Mouse (Mus musculus) MEL (cell line): Measurements from ENCODE around the gene Gnb4. TPM values are rescaled to one million over a fixed set of nuclear protein-coding genes. Genes with fewer than 3 reads are reported as not detected.

ENCODE experiments used
- DNase-seq: peaks from one replicate; pipeline ENCODE4 v3.0.0; 2011; ENCODE audit warnings: low read depth, low spot score
- H3K27ac ChIP-seq: 2 replicates; pipeline ENCODE4 v1.5.1; 2012; ENCODE audit warnings: low read depth, mild to moderate bottlenecking, control low read depth, low read length, moderate library complexity; ENCODE audit not compliant: control insufficient read depth
- H3K27me3 ChIP-seq, 2 experiments: fragments of 150-350 bp in 1 of 2; sonication (generic) in 1 of 2; 2 replicates each; pipeline ENCODE4 v1.6.1; 2012; ENCODE audit warnings: low read length in 2 of 2, mild to moderate bottlenecking in 2 of 2, improper control_type of control experiment in 1 of 2, moderate library complexity in 1 of 2; ENCODE audit not compliant: insufficient read depth in 2 of 2, control insufficient read depth in 1 of 2
- H3K36me3 ChIP-seq, 2 experiments: 2 replicates each; pipeline ENCODE4 v1.6.1; 2012 to 2014; ENCODE audit warnings: low read length in 2 of 2, improper control_type of control experiment in 1 of 2, inconsistent platforms in 1 of 2, mild to moderate bottlenecking in 1 of 2; ENCODE audit not compliant: insufficient read depth in 2 of 2, control insufficient read depth in 1 of 2
- H3K4me1 ChIP-seq, 2 experiments: fragments of 150-350 bp in 1 of 2; sonication (generic) in 1 of 2; 2 replicates each; pipeline ENCODE4 v1.6.1; 2012; ENCODE audit warnings: low read length in 2 of 2, improper control_type of control experiment in 1 of 2, mild to moderate bottlenecking in 1 of 2; ENCODE audit not compliant: insufficient read depth in 2 of 2, control insufficient read depth in 1 of 2
- H3K4me3 ChIP-seq, 2 experiments: fragments of 150-350 bp in 1 of 2; sonication (generic) in 1 of 2; 2 replicates each; pipeline ENCODE4 v1.5.1; 2012; ENCODE audit warnings: low read depth in 2 of 2, low read length in 2 of 2, mild to moderate bottlenecking in 2 of 2, moderate library complexity in 2 of 2, control low read depth in 1 of 2, improper control_type of control experiment in 1 of 2; ENCODE audit not compliant: control insufficient read depth in 1 of 2, insufficient read depth in 1 of 2
- H3K79me2 ChIP-seq: 2 replicates; pipeline ENCODE4 v1.6.1; 2012; ENCODE audit warnings: mild to moderate bottlenecking, low read length, moderate library complexity; ENCODE audit not compliant: control insufficient read depth, poor library complexity, insufficient read depth
- H3K9ac ChIP-seq: 2 replicates; pipeline ENCODE4 v1.6.1; 2012; ENCODE audit warnings: low read depth, mild to moderate bottlenecking, control low read depth, low read length, moderate library complexity; ENCODE audit not compliant: control insufficient read depth, poor library complexity, severe bottlenecking
- H3K9me3 ChIP-seq: fragments of 150-350 bp; sonication (generic); replicated peaks from 2 replicates; pipeline ENCODE4 v1.6.1; 2012; ENCODE audit warnings: mild to moderate bottlenecking, low read length, improper control_type of control experiment, moderate library complexity; ENCODE audit not compliant: insufficient read depth
- BHLHE40 ChIP-seq: IDR thresholded peaks from 2 replicates; pipeline ENCODE4 v1.6.1; 2012; ENCODE audit warnings: low read depth, mild to moderate bottlenecking, inconsistent platforms, low read length, improper control_type of control experiment, borderline replicate concordance
- CHD1 ChIP-seq: IDR thresholded peaks from 2 replicates; pipeline ENCODE4 v1.6.1; 2012; ENCODE audit warnings: low read depth, mild to moderate bottlenecking, inconsistent platforms, low read length, improper control_type of control experiment
- CHD2 ChIP-seq: IDR thresholded peaks from 2 replicates; pipeline ENCODE4 v1.6.1; 2011; ENCODE audit warnings: low read length, improper control_type of control experiment
- CTCF ChIP-seq, 3 experiments: IDR thresholded peaks in 2 of 3; conservative IDR thresholded peaks in 1 of 3; 2 replicates each; pipeline ENCODE4 v1.5.1; 2011 to 2012; ENCODE audit warnings: low read length in 3 of 3, low read depth in 2 of 3, mild to moderate bottlenecking in 2 of 3, improper control_type of control experiment in 1 of 3, inconsistent platforms in 1 of 3, mixed read lengths in 1 of 3, moderate library complexity in 1 of 3; ENCODE audit not compliant: control insufficient read depth in 1 of 3, insufficient read depth in 1 of 3, poor library complexity in 1 of 3, severe bottlenecking in 1 of 3
- E2F4 ChIP-seq: IDR thresholded peaks from 2 replicates; pipeline ENCODE4 v1.6.1; 2011; ENCODE audit warnings: low read depth, low read length, improper control_type of control experiment, borderline replicate concordance
- EP300 ChIP-seq, 2 experiments: IDR thresholded peaks; 2 replicates each; pipeline ENCODE4 v1.6.1; 2011; ENCODE audit warnings: improper control_type of control experiment in 2 of 2, low read length in 2 of 2, low read depth in 1 of 2, mild to moderate bottlenecking in 1 of 2
- ETS1 ChIP-seq: IDR thresholded peaks from 2 replicates; pipeline ENCODE4 v1.6.1; 2012; ENCODE audit warnings: low read depth, mild to moderate bottlenecking, inconsistent platforms, low read length, improper control_type of control experiment, moderate library complexity
- GABPA ChIP-seq: IDR thresholded peaks from 2 replicates; pipeline ENCODE4 v1.6.1; 2012; ENCODE audit warnings: low read depth, mild to moderate bottlenecking, inconsistent platforms, low read length, improper control_type of control experiment, moderate library complexity
- GATA1 ChIP-seq: IDR thresholded peaks from 2 replicates; pipeline ENCODE4 v1.6.1; 2011; ENCODE audit warnings: low read depth, low read length, improper control_type of control experiment
- HCFC1 ChIP-seq: IDR thresholded peaks from 2 replicates; pipeline ENCODE4 v1.6.1; 2012; ENCODE audit warnings: low read depth, mild to moderate bottlenecking, inconsistent platforms, low read length, improper control_type of control experiment, moderate library complexity
- JUND ChIP-seq: IDR thresholded peaks from 2 replicates; pipeline ENCODE4 v1.6.1; 2011; ENCODE audit warnings: low read depth, mild to moderate bottlenecking, improper control_type of control experiment, low read length
- KAT2A ChIP-seq: conservative IDR thresholded peaks from 2 replicates; pipeline ENCODE4 v1.6.1; 2012; ENCODE audit warnings: low read depth, low read length, improper control_type of control experiment, inconsistent platforms
- MAFK ChIP-seq: IDR thresholded peaks from 2 replicates; pipeline ENCODE4 v1.6.1; 2011; ENCODE audit warnings: low read depth, mild to moderate bottlenecking, low read length, improper control_type of control experiment, borderline replicate concordance
- MAZ ChIP-seq: IDR thresholded peaks from 2 replicates; pipeline ENCODE4 v1.6.1; 2012; ENCODE audit warnings: low read depth, mild to moderate bottlenecking, inconsistent platforms, low read length, improper control_type of control experiment
- MEF2A ChIP-seq: IDR thresholded peaks from 2 replicates; pipeline ENCODE4 v1.6.1; 2014; ENCODE audit warnings: low read depth, mild to moderate bottlenecking, inconsistent platforms, low read length, improper control_type of control experiment; ENCODE audit not compliant: poor library complexity, insufficient replicate concordance, severe bottlenecking; ENCODE audit errors: extremely low read depth
- MXI1 ChIP-seq: IDR thresholded peaks from 2 replicates; pipeline ENCODE4 v1.6.1; 2011; ENCODE audit warnings: mild to moderate bottlenecking, low read depth, low read length, improper control_type of control experiment
- MYB ChIP-seq: IDR thresholded peaks from 2 replicates; pipeline ENCODE4 v1.6.1; 2011; ENCODE audit warnings: mild to moderate bottlenecking, low read depth, low read length, improper control_type of control experiment
- MYC ChIP-seq: IDR thresholded peaks from 2 replicates; pipeline ENCODE4 v1.6.1; 2011; ENCODE audit warnings: low read depth, mild to moderate bottlenecking, low read length, improper control_type of control experiment, moderate library complexity
- NELFE ChIP-seq: IDR thresholded peaks from 2 replicates; pipeline ENCODE4 v1.6.1; 2011; ENCODE audit warnings: low read depth, low read length, improper control_type of control experiment
- NRF1 ChIP-seq: IDR thresholded peaks from 2 replicates; pipeline ENCODE4 v1.6.1; 2014; ENCODE audit warnings: low read depth, mild to moderate bottlenecking, inconsistent platforms, low read length, improper control_type of control experiment, moderate library complexity; ENCODE audit not compliant: poor library complexity, insufficient read depth, severe bottlenecking
- POLR2AphosphoS2 ChIP-seq: IDR thresholded peaks from 2 replicates; pipeline ENCODE4 v1.6.1; 2011; ENCODE audit warnings: low read length, improper control_type of control experiment
- POLR2AphosphoS5 ChIP-seq: IDR thresholded peaks from 2 replicates; pipeline ENCODE4 v1.6.1; 2012; ENCODE audit warnings: low read depth, borderline replicate concordance, mild to moderate bottlenecking, inconsistent platforms, low read length, moderate library complexity, mixed read lengths
- RAD21 ChIP-seq: IDR thresholded peaks from 2 replicates; pipeline ENCODE4 v1.6.1; 2011; ENCODE audit warnings: mild to moderate bottlenecking, low read depth, low read length, improper control_type of control experiment
- RCOR1 ChIP-seq: IDR thresholded peaks from 2 replicates; pipeline ENCODE4 v1.6.1; 2012; ENCODE audit warnings: low read depth, mild to moderate bottlenecking, inconsistent platforms, low read length, improper control_type of control experiment
- SIN3A ChIP-seq: IDR thresholded peaks from 2 replicates; pipeline ENCODE4 v1.6.1; 2012; ENCODE audit warnings: low read length, improper control_type of control experiment, inconsistent platforms
- SMC3 ChIP-seq: IDR thresholded peaks from 2 replicates; pipeline ENCODE4 v1.6.1; 2011; ENCODE audit warnings: low read depth, low read length, improper control_type of control experiment
- TAL1 ChIP-seq: IDR thresholded peaks from 2 replicates; pipeline ENCODE4 v1.6.1; 2012; ENCODE audit warnings: mild to moderate bottlenecking, inconsistent platforms, low read length, moderate library complexity, mixed read lengths
- TBP ChIP-seq: IDR thresholded peaks from 2 replicates; pipeline ENCODE4 v1.8.0; 2011; ENCODE audit warnings: low read depth, low read length, improper control_type of control experiment
- TCF12 ChIP-seq: IDR thresholded peaks from 2 replicates; pipeline ENCODE4 v1.6.1; 2014; ENCODE audit warnings: low read depth, mild to moderate bottlenecking, inconsistent platforms, low read length, improper control_type of control experiment, moderate library complexity
- UBTF ChIP-seq: IDR thresholded peaks from 2 replicates; pipeline ENCODE4 v1.6.1; 2012; ENCODE audit warnings: low read depth, mild to moderate bottlenecking, inconsistent platforms, low read length, improper control_type of control experiment, moderate library complexity, borderline replicate concordance; ENCODE audit not compliant: insufficient read depth
- USF1 ChIP-seq: IDR thresholded peaks from 2 replicates; pipeline ENCODE4 v1.6.1; 2014; ENCODE audit warnings: low read depth, mild to moderate bottlenecking, inconsistent platforms, low read length, improper control_type of control experiment, moderate library complexity
- USF2 ChIP-seq, 2 experiments: IDR thresholded peaks; 2 replicates each; pipeline ENCODE4 v1.6.1; 2011 to 2012; ENCODE audit warnings: improper control_type of control experiment in 2 of 2, low read length in 2 of 2, borderline replicate concordance in 1 of 2, inconsistent platforms in 1 of 2, low read depth in 1 of 2, mild to moderate bottlenecking in 1 of 2; ENCODE audit not compliant: insufficient read depth in 1 of 2
- ZC3H11A ChIP-seq: IDR thresholded peaks from 2 replicates; pipeline ENCODE4 v1.6.1; 2012; ENCODE audit warnings: low read depth, mild to moderate bottlenecking, inconsistent platforms, low read length, improper control_type of control experiment
- ZKSCAN1 ChIP-seq: IDR thresholded peaks from 2 replicates; pipeline ENCODE4 v1.6.1; 2012; ENCODE audit warnings: low read depth, mild to moderate bottlenecking, inconsistent platforms, low read length, improper control_type of control experiment, moderate library complexity
- ZMIZ1 ChIP-seq: IDR thresholded peaks from 2 replicates; pipeline ENCODE4 v1.6.1; 2012; ENCODE audit warnings: low read depth, mild to moderate bottlenecking, inconsistent platforms, low read length, improper control_type of control experiment, moderate library complexity
- ZNF384 ChIP-seq: IDR thresholded peaks from 2 replicates; pipeline ENCODE4 v1.6.1; 2012; ENCODE audit warnings: low read depth, mild to moderate bottlenecking, inconsistent platforms, low read length, improper control_type of control experiment
- polyA plus RNA-seq, 2 experiments: library from polyadenylated mRNA; stranded (reverse) in 1 of 2; unstranded in 1 of 2; fragments of >175 nt in 1 of 2; fragments of >200 nt in 1 of 2; gene quantifications; 2 replicates each; pipeline versions ENCODE4 v1.2.1 to v1.2.4; 2012; ENCODE audit warnings: low replicate concordance in 2 of 2, low read depth in 1 of 2; ENCODE audit not compliant: insufficient read length in 2 of 2, insufficient read depth in 1 of 2, missing spikeins in 1 of 2
- total RNA-seq: library from RNA; depleted of rRNA; stranded (reverse); fragments of 300-350 nt; gene quantifications from 2 replicates; pipeline ENCODE4 v1.2.3, GENCODE M21; 2012

Gnb4 gene
- total and polyA plus RNA-seq, 3 experiments = 49.5 to 61.2 TPM; not detected in 1

GRCm38 (mm10) chr3:32632760-32633264, 16.4 kb upstream of the Gnb4 start:
- no peaks in the 10 kb centered on the region for H3K9me3 ChIP-seq
- H3K4me3 ChIP-seq = peak overlapping the region; percentile 30 to 49
- H3K4me1 ChIP-seq = peaks cover 8 to 12% of the 10 kb centered on the region in 2 experiments; a peak in 3 of 4 replicates
- H3K36me3 ChIP-seq = peaks cover 0 to 12% of the 10 kb centered on the region in 2 experiments; a peak in 2 of 4 replicates
- H3K27me3 ChIP-seq = no peaks in the 10 kb centered on the region
- H3K79me2 ChIP-seq = no peaks in the 10 kb centered on the region
- H3K27ac ChIP-seq = peak overlapping the region; percentile 30; the same call in 1 of the 2 replicates
- TF ChIP-seq CTCF (IDR thresholded peaks at IDR 0.05 in 2 of 3, conservative IDR thresholded peaks at IDR 0.05 in 1 of 3; ENCODE audit: control insufficient read depth in 1 of 3, insufficient read depth in 1 of 3, low read depth in 2 of 3, low read length in 3 of 3, poor library complexity in 1 of 3, severe bottlenecking in 1 of 3) (peak in 1 of 3 experiments; percentile 2; a peak in 1 of 6 replicates), E2F4 (no peak), MYB (peak; percentile 39; the same call in 1 of the 2 replicates), MXI1 (no peak), BHLHE40 (no peak), MAZ (no peak), TCF12 (no peak), CHD2 (no peak), GATA1 (peak; percentile 48; the same call in 1 of the 2 replicates), ZC3H11A (0 out of 2 replicates have a peak, but pooled peaks have one; percentile 14), SMC3 (peak; percentile 24; the same call in 1 of the 2 replicates), ZNF384 (no peak), HCFC1 (no peak), SIN3A (0 out of 2 replicates have a peak, but pooled peaks have one; percentile 17), ETS1 (peak; percentile 27; the same call in 1 of the 2 replicates), ZKSCAN1 (no peak), USF1 (no peak), RAD21 (peak; percentile 2; the same call in 1 of the 2 replicates), MYC (no peak), USF2 (IDR thresholded peaks at IDR 0.05; ENCODE audit: borderline replicate concordance in 1 of 2, insufficient read depth in 1 of 2, low read depth in 1 of 2, low read length in 2 of 2) (no peak), RCOR1 (no peak), KAT2A (no peak), JUND (no peak), POLR2AphosphoS2 (no peak), GABPA (0 out of 2 replicates have a peak, but pooled peaks have one; percentile 30), NRF1 (no peak), ZMIZ1 (no peak), EP300 (IDR thresholded peaks at IDR 0.05; ENCODE audit: low read depth in 1 of 2, low read length in 2 of 2) (peak in 1 of 2 experiments; percentile 20; a peak in 2 of 4 replicates), UBTF (no peak), POLR2AphosphoS5 (no peak), MAFK (no peak), NELFE (no peak), TAL1 (no peak), TBP (peak; percentile 94), CHD1 (no peak), MEF2A (no peak)
- TF ChIP-seq, all 39 proteins: peak for 11
- DNase-seq = peak; percentile 79
- peak overlapping the region; percentile 45 for H3K9ac ChIP-seq
